Mouse (Mus musculus) lung, adult 2 months (tissue): ENCODE data around the gene Trarg1. TPM values are rescaled to one million over a fixed set of nuclear protein-coding genes. Genes with fewer than 3 reads are reported as not detected.

ENCODE experiments used
- DNase-seq: peaks from one replicate; pipeline ENCODE4 v3.0.0; 2022
- H3K4me1 ChIP-seq: fragments of 200-500 bp; 2 replicates; pipeline ENCODE4 v1.6.1; 2011; ENCODE audit warnings: low read length; ENCODE audit not compliant: control insufficient read depth, insufficient read depth
- H3K4me3 ChIP-seq: fragments of 200-500 bp; replicated peaks from 2 replicates; pipeline ENCODE3; 2011; ENCODE audit warnings: low read depth, mild to moderate bottlenecking, control low read depth, low read length; ENCODE audit errors: extremely low read depth
- CTCF ChIP-seq: fragments of 200-500 bp; IDR thresholded peaks from 2 replicates; pipeline ENCODE4 v1.5.1; 2011; ENCODE audit warnings: mild to moderate bottlenecking, low read length, control low read depth; ENCODE audit not compliant: insufficient read depth
- POLR2A ChIP-seq: fragments of 200-500 bp; IDR thresholded peaks from 2 replicates; pipeline ENCODE4 v1.6.1; 2011; ENCODE audit warnings: low read depth, mild to moderate bottlenecking, control low read depth, low read length, borderline replicate concordance; ENCODE audit errors: extremely low read depth
- WGBS: fragments of 180-500 bp; shearing (Covaris S2); methylation state at CpG from one replicate; pipeline ENCODE4 v1.1.7; 2018; 5-methylcytosine and 5-hydroxymethylcytosine counted together
- polyA plus RNA-seq: library from polyadenylated mRNA; depleted of rRNA; stranded (reverse); fragments of >200 nt; gene quantifications from 2 replicates; pipeline ENCODE4 v1.2.3, GENCODE M21; 2012

The Trarg1 gene
- polyA plus RNA-seq, 1 experiment, result 5.3 TPM

GRCm38 (mm10) chr11:76709625-76710452, 30.2 kb downstream of the Trarg1 start:
- no peak for TF ChIP-seq POLR2A
- TF ChIP-seq CTCF, result no peak

DNA sequence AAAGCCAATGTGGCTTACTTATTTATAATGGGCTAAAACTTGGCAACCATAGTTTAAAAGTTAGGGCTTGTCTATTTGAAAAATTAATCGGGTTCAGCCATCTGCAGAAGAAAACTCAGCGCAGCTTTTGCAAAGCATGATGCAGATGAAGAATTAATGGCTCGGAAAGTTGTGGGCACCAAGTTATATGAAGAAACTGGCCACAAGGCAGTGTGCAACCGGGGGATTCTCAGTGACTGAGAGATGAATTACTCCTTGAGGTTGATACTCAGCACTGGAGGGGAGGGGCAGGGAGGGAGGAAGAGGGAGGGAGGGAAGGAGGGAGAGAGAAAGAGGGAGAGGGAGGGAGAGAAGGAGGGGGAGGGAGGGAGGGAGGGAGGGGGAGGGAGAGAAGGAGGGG, 37.4 kb downstream of the Trarg1 start:
- no peaks in the 10 kb centered on the region for H3K4me1 ChIP-seq
- WGBS, result 62% methylated on average over 4 of the region's 4 CpGs
- TF ChIP-seq CTCF (no peak), POLR2A (no peak)
- H3K4me3 ChIP-seq, result no peak overlapping the region
- DNase-seq, result no peak

More at GRCm38 (mm10) chr11:76709625-76710452, 30.2 kb downstream of the Trarg1 start:
- WGBS, result 36% methylated on average over 12 of the region's 17 CpGs
- H3K4me1 ChIP-seq, result no peaks in the 10 kb centered on the region
- no peak overlapping the region for H3K4me3 ChIP-seq
- no peak for DNase-seq

DNA sequence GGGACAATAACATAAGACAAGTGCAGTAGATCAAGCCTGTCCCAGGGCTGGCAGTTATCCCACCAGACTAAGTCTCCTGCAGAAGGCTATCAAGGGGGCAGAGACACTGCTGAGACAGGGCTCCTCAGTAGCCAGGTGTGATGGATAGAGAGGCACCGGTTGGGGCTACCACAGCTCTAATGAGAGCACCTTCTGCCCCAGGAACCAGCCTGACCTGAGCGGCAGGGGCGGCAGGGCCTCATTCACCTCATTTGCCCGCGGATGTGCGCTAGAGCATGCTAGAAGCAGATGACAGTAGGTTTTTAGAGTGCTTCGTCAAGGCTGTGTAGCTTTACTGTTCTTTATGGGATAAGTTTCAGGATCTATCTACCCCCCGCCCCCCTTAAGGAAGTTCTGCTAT, 44.3 kb downstream of the Trarg1 start:
- 81% methylated on average over 8 of the region's 8 CpGs for WGBS

GRCm38 (mm10) chr11:76728093-76728492, 48.5 kb downstream of the Trarg1 start:
- Histone ChIP-seq H3K4me1 (peaks cover 5% of the 10 kb centered on the region; the same call in 1 of the 2 replicates), H3K4me3 (no peak overlapping the region)
- DNase-seq, result no peak
- 96% methylated on average over 11 of the region's 11 CpGs for WGBS
- no peak for TF ChIP-seq CTCF
- no peak for TF ChIP-seq POLR2A

More for the DNA sequence above, 44.3 kb downstream of the Trarg1 start:
- Histone ChIP-seq H3K4me1 (no peaks in the 10 kb centered on the region), H3K4me3 (no peak overlapping the region)
- DNase-seq, result no peak
- TF ChIP-seq CTCF (no peak), POLR2A (no peak)

DNA sequence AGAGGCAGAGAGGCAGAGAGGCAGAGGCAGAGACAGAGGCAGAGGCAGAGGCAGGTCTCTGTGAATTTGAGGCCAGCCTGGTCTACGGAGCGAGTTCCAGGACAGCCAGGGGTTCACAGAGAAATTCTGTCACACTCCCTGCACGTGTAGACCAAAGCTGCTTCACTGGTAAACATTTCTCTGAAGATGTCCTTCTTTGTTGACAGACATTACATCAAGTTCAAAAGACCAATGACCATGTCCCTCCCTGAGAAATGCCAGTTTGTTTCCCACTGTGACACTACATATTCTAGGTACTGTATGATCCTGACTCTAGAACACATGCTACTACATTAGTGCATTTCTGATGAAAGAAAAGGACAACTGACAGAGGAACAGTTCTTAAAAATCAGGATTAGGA, 51.0 kb downstream of the Trarg1 start:
- DNase-seq, result no peak
- Histone ChIP-seq H3K4me3 (no peak overlapping the region), H3K4me1 (peaks cover 16% of the 10 kb centered on the region)
- WGBS, result 65% methylated on average over 3 of the region's 3 CpGs
- TF ChIP-seq CTCF (no peak), POLR2A (no peak)

- DNase-seq, result no peak
- 39% methylated on average over 3 of the region's 3 CpGs for WGBS
These were observed 55.0 kb downstream of the Trarg1 start for GRCm38 (mm10) chr11:76734560-76734959.

GRCm38 (mm10) chr11:76735753-76736324, 56.2 kb downstream of the Trarg1 start:
- 30% methylated on average over 4 of the region's 4 CpGs for WGBS
- no peak for DNase-seq
- TF ChIP-seq POLR2A, result no peak
- TF ChIP-seq CTCF, result no peak
- Histone ChIP-seq H3K4me1 (peaks cover 16% of the 10 kb centered on the region), H3K4me3 (no peak overlapping the region)

More at GRCm38 (mm10) chr11:76734560-76734959, 55.0 kb downstream of the Trarg1 start:
- TF ChIP-seq POLR2A (no peak), CTCF (no peak)
- no peak overlapping the region for H3K4me3 ChIP-seq
- peaks cover 21% of the 10 kb centered on the region for H3K4me1 ChIP-seq

GRCm38 (mm10) chr11:76739125-76739524, 59.5 kb downstream of the Trarg1 start:
- TF ChIP-seq POLR2A, result no peak
- TF ChIP-seq CTCF, result peak; percentile 59
- Histone ChIP-seq H3K4me1 (peaks cover 14% of the 10 kb centered on the region), H3K4me3 (no peak overlapping the region)
- 76% methylated on average over 6 of the region's 6 CpGs for WGBS
- peak; percentile 19 for DNase-seq

DNA sequence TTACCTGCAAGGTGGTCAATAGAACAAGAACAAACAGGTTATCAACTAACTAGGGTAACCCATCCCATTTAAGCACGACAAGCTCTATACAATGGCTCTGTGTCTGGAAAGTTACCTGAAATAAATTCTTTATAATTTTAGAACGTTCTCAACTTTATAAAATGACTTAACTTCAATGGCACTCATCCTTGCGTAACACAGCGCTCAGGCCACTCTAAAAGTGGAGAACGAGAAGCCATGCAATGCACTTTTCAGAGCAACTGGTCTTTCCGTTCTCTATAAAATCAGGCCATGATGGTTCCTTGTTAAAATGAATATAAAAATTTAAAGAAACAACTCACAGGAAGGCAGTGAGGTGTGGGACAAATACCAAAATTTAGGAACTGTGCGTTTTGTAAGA, 62.9 kb downstream of the Trarg1 start:
- H3K4me3 ChIP-seq, result no peak overlapping the region
- H3K4me1 ChIP-seq, result no peaks in the 10 kb centered on the region
- DNase-seq, result no peak
- WGBS, result 80% methylated on average over 7 of the region's 7 CpGs
- TF ChIP-seq POLR2A (no peak), CTCF (no peak)

DNA sequence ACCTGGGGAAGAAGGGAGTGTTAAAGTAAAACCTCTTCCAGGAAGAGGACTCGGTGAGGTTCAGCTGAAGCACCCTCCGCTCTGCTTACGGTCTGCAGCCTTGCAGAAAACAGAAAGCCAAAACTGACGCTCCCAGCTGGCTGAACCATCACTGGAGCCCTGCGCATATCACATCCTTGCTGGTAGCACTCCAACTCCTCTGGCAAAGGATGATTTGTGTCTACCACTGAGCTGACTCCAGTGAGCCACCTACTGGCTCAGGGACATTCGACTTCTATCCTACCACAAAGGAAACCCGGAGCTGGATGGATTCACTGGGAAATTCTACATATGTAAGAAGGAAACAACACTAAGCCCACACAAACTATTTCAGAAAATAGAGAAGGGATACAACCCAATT, 64.9 kb downstream of the Trarg1 start:
- H3K4me1 ChIP-seq, result no peaks in the 10 kb centered on the region
- no peak for DNase-seq
- TF ChIP-seq POLR2A, result no peak
- TF ChIP-seq CTCF, result peak; percentile 55
- WGBS, result 36% methylated on average over 7 of the region's 7 CpGs
- no peak overlapping the region for H3K4me3 ChIP-seq
